Mouse (Mus musculus): ENCODE measurements at regions not wholly inside any gene's neighbourhood (a gene's known extent, or its start where the extent isn't known, plus 50 kb on each side); places are given as distances from the start of the nearest gene placed in this dataset.

GRCm38 (mm10) chr7:128834894-128835293, 90.2 kb downstream of the Sec23ip start:
- no peak for DNase-seq
- intact Hi-C loops (cut with DNase I), result no loop called here

GRCm38 (mm10) chr7:128836435-128836834, 91.7 kb downstream of the Sec23ip start:
- DNase-seq, result no peak
- intact Hi-C loops (cut with DNase I), result no loop called here

GRCm38 (mm10) chr7:128842561-128842960, 97.8 kb downstream of the Sec23ip start:
- intact Hi-C loops (cut with DNase I), result no loop called here
- no peak for DNase-seq

- no peak for DNase-seq
- intact Hi-C loops (cut with DNase I), result no loop called here
These were observed 98.8 kb downstream of the Sec23ip start for GRCm38 (mm10) chr7:128843576-128843975.

- no peak for DNase-seq
- intact Hi-C loops (cut with DNase I), result no loop called here
These were observed 104.5 kb downstream of the Sec23ip start for GRCm38 (mm10) chr7:128849261-128849660.

GRCm38 (mm10) chr7:128854193-128854592, 109.5 kb downstream of the Sec23ip start:
- no peak for DNase-seq
- intact Hi-C loops (cut with DNase I), result no loop called here

- intact Hi-C loops (cut with DNase I), result no loop called here
- DNase-seq, result no peak
These were observed 110.1 kb downstream of the Sec23ip start for GRCm38 (mm10) chr7:128854690-128855343.

- intact Hi-C loops (cut with DNase I), result loop anchor here (1.0 to 2.0 kb wide), 2 partner anchors 447 to 647 kb away; no protein-coding TSS in a partner anchor
- peak; percentile 54 to 80 for DNase-seq
These were observed 115.4 kb downstream of the Sec23ip start for GRCm38 (mm10) chr7:128860141-128860540.

GRCm38 (mm10) chr7:128860709-128861108, 116.0 kb downstream of the Sec23ip start:
- DNase-seq, result peak; percentile 37 to 38
- intact Hi-C loops (cut with DNase I), result loop anchor here (1.0 to 2.0 kb wide), 2 partner anchors 447 to 646 kb away; no protein-coding TSS in a partner anchor

- intact Hi-C loops (cut with DNase I), result loop anchor here (2.0 kb wide), 1 partner anchor 645 kb away; no protein-coding TSS in a partner anchor
- no peak for DNase-seq
These were observed 116.6 kb downstream of the Sec23ip start for GRCm38 (mm10) chr7:128861376-128861775.

GRCm38 (mm10) chr7:128868799-128869198, 124.1 kb downstream of the Sec23ip start:
- intact Hi-C loops (cut with DNase I), result no loop called here
- no peak for DNase-seq

- DNase-seq, result no peak
- intact Hi-C loops (cut with DNase I), result no loop called here
These were observed 139.3 kb downstream of the Sec23ip start for GRCm38 (mm10) chr7:128884015-128884414.

GRCm38 (mm10) chr7:128885551-128885950, 140.8 kb downstream of the Sec23ip start:
- intact Hi-C loops (cut with DNase I), result no loop called here
- DNase-seq, result no peak

- no peak for DNase-seq
- intact Hi-C loops (cut with DNase I), result no loop called here
These were observed 165.4 kb downstream of the Sec23ip start for GRCm38 (mm10) chr7:128910134-128910533.

GRCm38 (mm10) chr7:128937976-128938730, 193.4 kb downstream of the Sec23ip start:
- DNase-seq, result peak; percentile 25 to 37
- intact Hi-C loops (cut with DNase I), result no loop called here

- no peak for DNase-seq
- intact Hi-C loops (cut with DNase I), result no loop called here
These were observed 215.8 kb downstream of the Sec23ip start for GRCm38 (mm10) chr7:128960575-128960974.

- intact Hi-C loops (cut with DNase I), result no loop called here
- DNase-seq, result no peak
These were observed 235.2 kb downstream of the Sec23ip start for GRCm38 (mm10) chr7:128979904-128980303.

- intact Hi-C loops (cut with DNase I), result no loop called here
- no peak for DNase-seq
These were observed 236.1 kb downstream of the Sec23ip start for GRCm38 (mm10) chr7:128980827-128981226.

GRCm38 (mm10) chr7:128998759-128999158, 254.0 kb downstream of the Sec23ip start:
- no peak for DNase-seq
- intact Hi-C loops (cut with DNase I), result no loop called here

GRCm38 (mm10) chr7:129002419-129002818, 254.4 kb upstream of the Plpp4 start:
- intact Hi-C loops (cut with DNase I), result no loop called here
- no peak for DNase-seq

GRCm38 (mm10) chr7:129003150-129003549, 253.7 kb upstream of the Plpp4 start:
- DNase-seq, result no peak
- intact Hi-C loops (cut with DNase I), result no loop called here

GRCm38 (mm10) chr7:129016353-129016752, 240.5 kb upstream of the Plpp4 start:
- no peak for DNase-seq
- intact Hi-C loops (cut with DNase I), result no loop called here
